Mouse (Mus musculus) E14TG2a.4 (cell line): Measurements from ENCODE around the gene Wdr61.

Experiments
- CTCF ChIP-seq: conservative IDR thresholded peaks from 2 replicates; pipeline ENCODE4 v1.5.1; 2014; ENCODE audit warnings: low read length
- POU5F1 ChIP-seq: IDR thresholded peaks from 2 replicates; pipeline ENCODE4 v1.6.1; 2014; ENCODE audit warnings: low read length, borderline replicate concordance

DNA sequence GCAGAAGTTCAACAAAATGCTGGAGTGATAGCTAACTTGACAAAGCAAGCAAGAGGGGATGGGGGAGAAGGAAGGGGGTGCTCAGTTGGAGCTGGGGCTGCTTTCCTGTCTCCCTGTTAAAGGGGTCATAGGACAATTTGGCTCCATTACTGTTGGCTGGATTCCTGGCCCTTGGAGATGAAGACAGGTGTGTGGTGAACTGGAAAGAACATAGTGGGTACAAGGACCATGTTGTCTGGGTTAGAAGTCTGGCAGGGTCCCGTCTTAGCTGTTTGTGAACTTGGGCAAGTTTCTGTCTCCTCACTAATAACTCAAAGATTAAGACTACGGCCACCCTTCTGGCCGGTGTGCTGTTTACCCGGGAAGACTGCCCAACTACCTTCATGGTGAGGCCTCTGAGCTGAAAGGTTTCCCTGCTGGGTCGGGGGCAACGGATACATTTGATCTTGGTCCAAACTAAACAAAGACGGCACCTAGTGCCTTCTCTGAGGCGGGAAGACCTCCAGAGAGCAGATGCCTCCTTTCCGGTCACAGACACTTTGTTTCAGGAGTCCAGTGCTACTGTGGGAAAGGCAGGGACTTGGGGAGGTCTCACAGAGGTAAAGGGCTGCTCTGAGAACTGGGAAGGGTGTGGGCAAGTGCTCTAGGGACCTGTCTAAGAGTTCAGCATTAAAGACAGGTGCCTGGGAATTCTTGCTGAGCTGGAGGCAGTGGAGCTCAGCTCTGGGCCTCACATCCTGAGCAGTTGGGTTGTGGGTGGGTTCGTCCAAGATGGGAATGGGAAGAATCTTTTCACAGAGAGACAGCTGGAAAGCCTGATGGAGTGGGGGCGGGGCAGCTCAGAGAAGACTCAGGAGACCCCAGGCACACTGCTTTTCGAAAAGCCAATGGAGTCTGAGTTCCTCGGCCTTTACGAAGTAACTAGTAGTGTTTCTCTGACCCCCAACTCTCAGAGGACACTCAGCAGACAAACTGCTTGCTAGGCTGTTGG lies 46.8 kb downstream of the Wdr61 start:
- no peak for TF ChIP-seq CTCF
- no peak for TF ChIP-seq POU5F1
